Mouse (Mus musculus) limb, embryonic 11.5 days (tissue): Measurements from ENCODE around the gene Aga. TPM values are rescaled to one million over a fixed set of nuclear protein-coding genes. Genes with fewer than 3 reads are reported as not detected.

ENCODE experiments used
- polyA plus RNA-seq: library from polyadenylated mRNA; unstranded; fragments of >200 nt; fragmentation: Nextera tagmentation; extraction: Ambion mirVana; gene quantifications from 2 replicates; pipeline ENCODE4 v1.2.1, GENCODE M21; 2014

The Aga gene
- polyA plus RNA-seq, 1 experiment from 2014 or later = 15.0 TPM

Other genes starting within 250 kb of the Aga start
- 19.1 and 20.6 TPM in 2 replicates for gene Neil3, start 127.3 kb downstream of the Aga start, polyA plus RNA-seq